11 mouse cellular contexts compared by ENCODE assay signal in the genomic region with DNA sequence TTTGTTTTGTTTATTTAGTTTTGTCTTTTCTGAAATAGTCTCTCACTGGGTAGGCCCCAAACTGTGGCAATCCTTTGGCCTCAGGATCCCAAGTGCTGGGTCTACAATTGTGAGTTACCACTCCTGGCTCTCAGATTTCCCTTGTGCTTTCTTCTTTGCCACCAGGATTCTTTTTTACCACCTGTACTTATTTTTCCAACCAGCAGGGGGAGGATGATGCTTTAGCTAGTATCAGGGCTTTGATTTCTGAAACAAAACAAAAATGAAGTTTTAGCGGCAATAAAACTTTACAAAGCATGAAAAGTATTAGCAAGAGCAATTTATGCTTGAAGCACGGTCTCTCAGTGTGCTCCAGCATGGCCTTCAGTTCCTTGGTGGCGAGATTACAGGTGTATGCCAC. TPM values are rescaled to one million over a fixed set of nuclear protein-coding genes. Genes with fewer than 3 reads are reported as not detected.
A peak's percentile ranks its signal among the peaks of the same experiment; 100 is the strongest.
DNase-seq lines count a peak whose midpoint lies in the region; ATAC-seq and TF ChIP-seq lines count a peak whose summit lies in the region.
"Had no signal": no experiment of that assay in that cellular context is flagged by ENCODE, and none has a peak within 500 bp of the region (broad histone marks: within the 10 kb centered on the region; RNA-seq: fewer than 3 reads in every experiment).

No protein-coding gene starts in this region.

- no peaks in the 10 kb centered on the region for H3K36me3 ChIP-seq in kidney, postnatal 0 days (ENCODE audit: insufficient read depth, low read length)

- no peak overlapping the region for H3K9ac ChIP-seq in kidney, postnatal 0 days (ENCODE audit: low read depth, low read length)

- H3K4me1 ChIP-seq in kidney, postnatal 0 days (replicated peaks; ENCODE audit: insufficient read depth, low read length), result 0 out of 2 replicates have a peak, but pooled peaks cover 7% of the 10 kb centered on the region

- no peaks in the 10 kb centered on the region for H3K27me3 ChIP-seq in kidney, postnatal 0 days (ENCODE audit: insufficient read depth, low read length)

- no peak overlapping the region for H3K4me2 ChIP-seq in kidney, postnatal 0 days (ENCODE audit: low read length)

- H3K27ac ChIP-seq in kidney, postnatal 0 days, result no peak overlapping the region

- H3K4me3 ChIP-seq in kidney, postnatal 0 days (replicated peaks; ENCODE audit: low read depth, low read length), result no peak overlapping the region

- no peak for ATAC-seq in CD4-positive, CD25-positive, alpha-beta regulatory T cell, adult 4 months
- no peak for ATAC-seq in kidney, postnatal 0 days (replicated peaks; ENCODE audit: low FRiP score, low read depth)
- ATAC-seq: forebrain, embryonic 16.5 days had no signal

- peak; percentile 15 for DNase-seq in CD4-positive, CD25-positive, alpha-beta regulatory T cell, adult 2 months (ENCODE audit: low read depth, low spot score)
- peak; percentile 71 for DNase-seq in kidney, postnatal 0 days (ENCODE audit: low spot score)
- DNase-seq in kidney, postnatal 10 days, result no peak
- DNase-seq in NIH3T3 (ENCODE audit: low read depth), result peak; percentile 73
- DNase-seq in large intestine, adult 2 months (ENCODE audit: low read depth, low spot score), result peak; percentile 21
- DNase-seq in ovary, postnatal 36 days (ENCODE audit: low spot score), result no peak
- no peak for DNase-seq in left cerebral cortex, adult 11 months (ENCODE audit: low spot score)
- DNase-seq: layer of hippocampus, adult 9-11 months; right cerebral cortex, postnatal 4 days had no signal

- peak; percentile 83 for TF ChIP-seq CTCF in kidney, postnatal 0 days (IDR thresholded peaks at IDR 0.05; ENCODE audit: low read depth)

- H3K9me3 ChIP-seq in kidney, postnatal 0 days (replicated peaks; ENCODE audit: low read length), result no peaks in the 10 kb centered on the region

- WGBS in kidney, postnatal 0 days, result 37% methylated on average over 3 of the region's 3 CpGs
- WGBS in large intestine, adult 2 months, result 39% methylated on average over 3 of the region's 3 CpGs

RNA-seq across cellular contexts. Expression of a gene that starts 39.8 kb away (rescaled TPM):
- polyA plus RNA-seq in CD4-positive, CD25-positive, alpha-beta regulatory T cell, adult 4 months (2017; shearing (Covaris generic)), result under 1 TPM in 1 of 2 experiments, not detected in 1; 0.16 TPM
- polyA plus RNA-seq in kidney, postnatal 0 days (2015; fragmentation: Nextera tagmentation; extraction: Ambion mirVana), result 15.8 and 19.6 TPM in 2 replicates
- 0.24 and 0.29 TPM in 2 replicates for polyA plus RNA-seq in large intestine, adult 2 months (2012; rRNA removed)

Comparison
In these comparisons a context has a peak if more than half of its experiments do, and no peak if none do; other contexts are left out.
1. DNase-seq: peak in CD4-positive, CD25-positive, alpha-beta regulatory T cell, adult 2 months (single experiment), kidney, postnatal 0 days (single experiment), NIH3T3 (single experiment) and large intestine, adult 2 months (single experiment); none in kidney, postnatal 10 days (single experiment), ovary, postnatal 36 days (single experiment) and left cerebral cortex, adult 11 months (single experiment).
2. RNA of a gene that starts 39.8 kb away (polyA plus RNA-seq): 15.8 to 19.6 TPM in kidney, postnatal 0 days; 0.24 to 0.29 TPM in large intestine, adult 2 months and 0.16 TPM in CD4-positive, CD25-positive, alpha-beta regulatory T cell, adult 4 months; every median in the first group is over 10 times any median in the second.